Mouse (Mus musculus) T-cell, adult 2 months (primary cell): ENCODE data around the gene Mycbp.

ENCODE experiments used
- DNase-seq: peaks from one replicate; pipeline ENCODE4 v3.0.0; 2022; ENCODE audit warnings: low spot score

Gene Mycbp

DNA sequence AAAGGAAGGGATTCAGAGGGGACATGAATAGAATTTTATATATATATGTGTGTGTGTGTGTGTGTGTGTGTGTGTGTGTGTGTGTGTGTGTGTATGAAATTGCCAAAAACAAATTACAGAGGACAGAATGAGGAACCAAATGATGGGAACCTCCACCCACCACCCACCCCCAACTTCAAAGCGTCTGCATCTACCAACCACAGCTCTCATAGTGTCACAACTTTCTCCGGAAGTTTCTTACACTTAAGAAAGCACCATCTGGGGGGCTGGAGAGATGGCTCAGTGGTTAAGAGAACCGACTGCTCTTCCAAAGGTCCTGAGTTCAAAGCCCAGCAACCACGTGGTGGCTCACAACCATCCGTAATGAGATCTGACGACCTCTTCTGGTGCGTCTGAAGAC lies 36.2 kb downstream of the Mycbp start:
- peak; percentile 15 for DNase-seq

DNA sequence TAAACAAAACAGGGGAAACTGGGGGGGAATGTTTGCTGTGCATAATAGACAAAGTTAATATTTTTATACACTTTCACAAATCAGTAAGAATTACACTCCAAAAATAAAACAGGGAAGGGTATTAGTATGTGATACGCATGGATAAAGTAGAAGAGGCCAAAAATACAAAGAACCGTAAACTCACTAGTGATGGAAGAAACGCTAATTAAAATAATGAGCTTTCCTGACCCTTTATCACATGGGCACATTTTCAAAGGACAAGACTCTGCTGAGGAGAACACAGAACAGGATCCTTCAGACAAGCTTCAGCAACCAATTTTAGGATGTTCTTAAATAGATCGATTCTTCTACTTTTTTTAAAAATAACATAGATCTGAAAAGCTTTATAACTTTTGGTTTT lies 42.1 kb downstream of the Mycbp start:
- no peak for DNase-seq

DNA sequence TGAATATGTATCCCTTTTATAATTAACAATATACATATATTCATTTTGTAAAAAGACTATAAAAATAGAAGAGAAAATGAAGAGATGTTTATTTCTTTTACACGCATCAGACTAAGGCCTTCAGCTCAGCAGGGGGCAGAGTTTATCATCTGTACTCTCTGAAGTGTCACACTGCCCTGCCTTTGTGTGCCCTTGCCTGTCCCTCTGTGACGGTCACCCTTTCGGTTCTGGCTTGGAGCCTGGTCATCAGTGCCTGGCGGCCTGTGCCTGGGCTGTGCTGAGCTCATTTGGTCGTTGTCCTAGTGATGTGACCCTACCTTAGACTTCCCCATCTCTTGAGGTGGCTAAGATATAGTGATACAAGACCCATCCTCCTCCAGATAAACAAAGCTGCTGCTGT lies 42.5 kb downstream of the Mycbp start:
- no peak for DNase-seq

DNA sequence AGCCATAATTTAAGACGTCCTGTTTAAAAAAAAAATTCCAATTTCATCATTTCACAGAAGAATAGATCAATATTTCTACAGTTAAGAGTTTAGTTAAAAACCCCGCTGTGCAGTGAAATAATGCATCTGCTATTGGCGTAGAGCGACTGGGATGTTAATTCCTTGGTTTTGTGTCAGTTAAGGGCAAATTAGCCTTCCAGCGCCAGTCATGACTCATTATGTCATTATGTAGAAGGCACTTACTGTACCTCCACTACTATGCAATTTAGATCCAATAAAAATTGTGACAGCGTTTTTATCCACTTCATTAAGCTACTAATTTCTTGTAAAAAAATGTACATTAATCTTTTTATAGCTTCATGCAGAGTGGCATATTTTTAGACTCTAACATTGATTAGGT lies 44.3 kb downstream of the Mycbp start:
- DNase-seq = no peak

DNA sequence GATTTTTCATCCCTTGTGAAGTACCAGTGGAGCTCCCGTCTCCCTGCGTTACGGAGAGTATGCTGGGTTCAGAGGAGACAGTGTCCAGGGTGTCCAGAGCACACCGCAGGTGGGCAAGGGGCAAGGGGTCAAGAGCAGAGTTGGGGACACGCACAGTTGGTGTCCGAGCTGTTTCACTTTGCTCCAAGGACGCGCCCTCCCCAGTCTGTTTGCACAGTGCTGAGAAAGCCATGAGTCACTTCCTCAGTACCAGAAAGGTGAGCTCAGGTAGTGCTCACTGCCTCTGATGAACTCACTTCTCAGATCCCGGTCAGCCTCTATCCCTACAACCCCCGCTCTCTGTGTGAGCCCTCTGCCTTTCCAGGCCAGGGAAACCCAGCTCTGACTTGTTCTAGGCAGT lies 45.0 kb downstream of the Mycbp start:
- no peak for DNase-seq

DNA sequence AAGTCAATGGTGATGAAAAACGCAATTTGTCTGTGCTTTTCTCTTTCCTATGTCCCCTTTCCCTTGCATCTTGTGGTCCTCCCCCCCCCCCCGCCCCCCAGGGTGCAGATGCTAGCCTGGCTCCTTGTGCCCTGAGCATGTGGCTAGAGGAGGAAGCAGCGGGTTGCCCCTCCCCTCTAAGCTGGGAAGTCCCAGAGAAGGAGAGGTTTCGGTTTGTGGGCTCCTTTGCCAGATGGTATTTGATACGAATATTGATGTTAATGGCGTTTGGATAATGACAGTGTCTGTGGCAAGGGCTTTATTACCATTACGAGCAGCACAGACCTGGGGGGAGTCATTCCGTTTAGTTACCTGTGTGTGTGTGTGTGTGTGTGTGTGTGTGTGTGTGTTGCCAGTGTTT lies 47.4 kb downstream of the Mycbp start:
- DNase-seq = no peak

DNA sequence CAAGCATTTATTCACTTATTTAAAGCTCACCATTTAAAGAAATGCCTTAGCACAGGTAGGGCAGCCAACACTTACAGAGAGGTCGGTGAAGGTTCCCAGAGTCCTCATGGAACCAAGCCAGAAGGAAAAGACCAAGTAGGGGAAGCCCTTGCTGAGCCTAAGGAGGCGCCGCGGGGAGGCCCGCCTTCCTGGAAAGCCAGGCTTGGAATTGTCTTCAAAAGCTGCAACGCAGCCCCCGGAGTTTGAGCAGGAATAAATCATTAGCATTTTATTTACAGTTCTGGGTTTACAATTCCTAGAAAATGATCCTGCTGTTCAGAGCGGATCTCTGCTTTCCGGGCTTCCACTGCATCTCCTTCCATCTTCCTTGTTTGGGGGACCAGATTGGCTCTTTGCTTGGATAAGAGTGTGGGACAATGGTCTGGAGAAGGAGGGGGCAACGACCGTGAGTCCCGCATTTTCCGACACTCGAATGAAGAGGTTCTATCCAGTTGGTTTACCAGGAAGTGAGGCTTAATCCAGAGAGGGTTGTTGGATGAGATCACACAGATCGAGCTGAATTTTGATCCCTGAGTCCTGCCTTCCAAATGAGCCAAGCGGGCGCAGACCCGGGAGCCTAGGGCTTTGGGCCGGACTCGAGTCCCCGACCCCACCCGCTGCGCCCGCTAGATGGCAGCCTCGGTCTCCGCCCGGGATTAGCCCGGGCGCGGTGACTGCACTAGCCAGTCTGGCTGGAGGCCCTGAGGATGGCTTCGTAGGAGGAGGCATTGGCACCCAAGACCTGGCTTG lies 52.3 kb downstream of the Mycbp start:
- peak; percentile 20 for DNase-seq

DNA sequence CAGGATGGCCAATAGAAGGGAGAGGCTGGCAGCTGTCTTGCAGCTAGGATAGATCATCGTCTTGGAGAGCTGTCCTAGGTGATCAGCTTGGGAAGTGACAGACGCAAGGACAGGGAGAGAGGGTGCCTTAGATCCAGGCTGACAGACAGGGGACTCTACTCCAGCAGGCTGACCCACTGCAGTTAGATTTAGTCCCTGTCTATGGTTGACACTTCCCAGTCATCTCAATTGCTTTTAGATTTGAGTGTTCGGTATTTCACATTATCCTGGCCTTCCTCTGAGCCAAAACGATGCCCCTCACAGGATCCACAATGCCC lies 52.8 kb downstream of the Mycbp start:
- DNase-seq = no peak

DNA sequence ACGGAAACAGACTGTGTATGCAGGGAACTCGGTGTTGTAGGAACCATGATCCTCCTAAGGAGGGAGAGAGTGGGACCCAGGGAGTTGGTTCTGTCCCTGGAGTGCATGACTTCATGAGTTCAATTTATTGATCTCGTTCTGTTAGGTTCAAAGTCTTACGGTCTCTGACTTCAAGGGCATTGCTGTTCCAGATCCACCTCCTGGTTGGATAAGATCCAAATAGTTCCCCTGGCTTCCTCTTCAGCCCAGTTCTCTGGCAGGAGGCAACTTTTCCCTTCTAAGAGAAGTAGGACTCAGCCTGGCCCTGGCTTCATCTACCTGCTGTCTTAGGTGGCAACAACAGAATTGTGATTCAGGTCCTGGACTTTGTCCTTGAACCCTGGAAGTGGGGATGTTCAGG lies 53.3 kb downstream of the Mycbp start:
- DNase-seq = no peak

DNA sequence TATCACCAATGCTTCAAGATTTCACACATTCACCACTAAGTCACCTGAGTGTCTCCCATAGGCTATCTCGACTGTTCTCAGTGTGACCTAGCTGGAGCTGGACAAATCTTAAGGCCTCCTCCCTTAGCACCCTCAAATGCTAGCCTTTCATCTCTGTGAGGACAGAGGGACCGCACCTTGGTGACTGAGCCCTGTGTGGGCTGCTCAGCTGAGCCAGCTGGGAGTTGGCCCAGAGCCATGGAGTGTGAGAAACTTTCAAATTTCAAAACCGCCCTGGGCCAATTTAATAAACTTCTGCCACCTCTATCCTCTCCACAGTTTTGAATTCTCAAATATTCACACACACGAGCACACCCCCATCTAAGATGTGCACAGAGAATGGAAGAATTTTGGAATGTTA lies 56.3 kb downstream of the Mycbp start:
- DNase-seq = no peak
